Mouse (Mus musculus): ENCODE measurements at regions not wholly inside any gene's neighbourhood (a gene's known extent, or its start where the extent isn't known, plus 50 kb on each side); places are given as distances from the start of the nearest gene placed in this dataset.

GRCm38 (mm10) chr6:117510026-117510425, 331.0 kb upstream of the Zfp637 start:
- H3K27ac ChIP-seq, result no peak overlapping the region
- H3K9ac ChIP-seq (ENCODE audit: low read depth, low read length), result no peak overlapping the region
- H3K4me1 ChIP-seq (replicated peaks; ENCODE audit: insufficient read depth, low read length), result peaks cover 18% of the 10 kb centered on the region
- TF ChIP-seq CTCF (IDR thresholded peaks at IDR 0.05; ENCODE audit: low read depth), result no peak
- WGBS, result 76% methylated on average over 4 of the region's 4 CpGs
- DNase-seq (ENCODE audit: low spot score) (no peak), ATAC-seq (replicated peaks; ENCODE audit: low FRiP score, low read depth) (no peak)
- no peak overlapping the region for H3K4me3 ChIP-seq (replicated peaks; ENCODE audit: low read depth, low read length)
- H3K36me3 ChIP-seq (ENCODE audit: insufficient read depth, low read length), result no peaks in the 10 kb centered on the region
- H3K9me3 ChIP-seq (replicated peaks; ENCODE audit: low read length), result no peaks in the 10 kb centered on the region
- no peak overlapping the region for H3K4me2 ChIP-seq (ENCODE audit: low read length)
- H3K27me3 ChIP-seq (ENCODE audit: insufficient read depth, low read length), result 0 out of 2 replicates have a peak, but pooled peaks cover 3% of the 10 kb centered on the region

DNA sequence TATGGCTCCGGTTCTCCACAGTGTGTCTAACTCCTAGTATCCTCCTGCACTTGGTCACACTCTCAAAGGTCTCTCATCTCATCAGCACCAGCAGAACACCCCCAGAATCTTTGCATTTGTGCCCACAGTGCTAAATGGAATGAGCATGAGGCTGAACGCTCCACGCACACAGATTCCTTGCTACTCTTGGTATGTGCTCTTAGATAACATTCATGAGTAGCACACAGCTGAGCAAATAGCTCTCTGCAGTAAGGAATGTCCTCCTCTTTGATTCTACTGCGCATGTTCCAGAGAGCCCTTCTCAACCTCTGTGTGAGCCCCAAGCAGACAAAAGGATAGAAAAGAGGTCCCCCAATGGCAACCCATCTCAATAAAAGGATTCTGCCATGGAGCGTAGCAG, 326.1 kb upstream of the Zfp637 start:
- no peak for TF ChIP-seq CTCF (IDR thresholded peaks at IDR 0.05; ENCODE audit: low read depth)
- Histone ChIP-seq H3K27ac (no peak overlapping the region), H3K4me3 (replicated peaks; ENCODE audit: low read depth, low read length) (no peak overlapping the region)

GRCm38 (mm10) chr6:117516906-117517305, 324.1 kb upstream of the Zfp637 start:
- no peaks in the 10 kb centered on the region for H3K9me3 ChIP-seq (replicated peaks; ENCODE audit: low read length)
- DNase-seq (ENCODE audit: low spot score) (no peak), ATAC-seq (replicated peaks; ENCODE audit: low FRiP score, low read depth) (no peak)
- H3K4me2 ChIP-seq (ENCODE audit: low read length), result no peak overlapping the region
- no peak overlapping the region for H3K9ac ChIP-seq (ENCODE audit: low read depth, low read length)
- H3K27me3 ChIP-seq (ENCODE audit: insufficient read depth, low read length), result no peaks in the 10 kb centered on the region
- no peak overlapping the region for H3K4me3 ChIP-seq (replicated peaks; ENCODE audit: low read depth, low read length)
- H3K4me1 ChIP-seq (replicated peaks; ENCODE audit: insufficient read depth, low read length), result no peaks in the 10 kb centered on the region
- no peak for TF ChIP-seq CTCF (IDR thresholded peaks at IDR 0.05; ENCODE audit: low read depth)
- no peak overlapping the region for H3K27ac ChIP-seq
- 40% methylated on average over 7 of the region's 7 CpGs for WGBS
- H3K36me3 ChIP-seq (ENCODE audit: insufficient read depth, low read length), result no peaks in the 10 kb centered on the region

More for the DNA sequence above, 326.1 kb upstream of the Zfp637 start:
- Histone ChIP-seq H3K36me3 (ENCODE audit: insufficient read depth, low read length) (no peaks in the 10 kb centered on the region), H3K9ac (ENCODE audit: low read depth, low read length) (no peak overlapping the region), H3K27me3 (ENCODE audit: insufficient read depth, low read length) (no peaks in the 10 kb centered on the region), H3K9me3 (replicated peaks; ENCODE audit: low read length) (no peaks in the 10 kb centered on the region), H3K4me2 (ENCODE audit: low read length) (no peak overlapping the region), H3K4me1 (replicated peaks; ENCODE audit: insufficient read depth, low read length) (no peaks in the 10 kb centered on the region)
- peak; percentile 54 for DNase-seq (ENCODE audit: low spot score)
- WGBS, result 89% methylated on average over 5 of the region's 5 CpGs
- ATAC-seq (replicated peaks; ENCODE audit: low FRiP score, low read depth), result no peak

- DNase-seq (ENCODE audit: low spot score) (peak; percentile 64), ATAC-seq (replicated peaks; ENCODE audit: low FRiP score, low read depth) (no peak)
- Histone ChIP-seq H3K4me1 (replicated peaks; ENCODE audit: insufficient read depth, low read length) (no peaks in the 10 kb centered on the region), H3K27ac (no peak overlapping the region), H3K27me3 (ENCODE audit: insufficient read depth, low read length) (no peaks in the 10 kb centered on the region), H3K36me3 (ENCODE audit: insufficient read depth, low read length) (no peaks in the 10 kb centered on the region), H3K4me3 (replicated peaks; ENCODE audit: low read depth, low read length) (no peak overlapping the region), H3K9me3 (replicated peaks; ENCODE audit: low read length) (no peaks in the 10 kb centered on the region), H3K9ac (ENCODE audit: low read depth, low read length) (no peak overlapping the region), H3K4me2 (ENCODE audit: low read length) (no peak overlapping the region)
- no peak for TF ChIP-seq CTCF (IDR thresholded peaks at IDR 0.05; ENCODE audit: low read depth)
- 24% methylated on average over 3 of the region's 3 CpGs for WGBS
These were observed 322.0 kb upstream of the Zfp637 start for GRCm38 (mm10) chr6:117518939-117519338.

DNA sequence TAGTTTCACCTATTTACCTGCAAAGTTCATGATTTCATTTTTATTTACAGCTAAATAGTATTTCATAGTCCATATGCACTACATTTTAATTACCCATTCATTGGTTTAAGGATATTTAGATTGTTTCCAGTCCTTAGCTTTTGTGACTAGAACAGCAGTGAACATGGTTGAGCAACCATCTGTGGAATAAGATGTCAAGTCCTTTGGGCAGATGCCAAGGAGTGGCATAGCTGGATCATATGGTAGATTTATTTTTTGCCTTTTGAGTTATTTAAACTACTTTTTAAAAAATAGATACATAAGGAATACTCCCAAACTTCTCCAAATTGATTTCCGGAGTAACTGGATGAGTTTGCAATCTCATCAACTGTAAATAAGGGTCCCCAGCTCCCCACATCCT, 321.5 kb upstream of the Zfp637 start:
- Histone ChIP-seq H3K27ac (no peak overlapping the region), H3K9me3 (replicated peaks; ENCODE audit: low read length) (no peaks in the 10 kb centered on the region), H3K9ac (ENCODE audit: low read depth, low read length) (no peak overlapping the region), H3K4me2 (ENCODE audit: low read length) (no peak overlapping the region), H3K4me3 (replicated peaks; ENCODE audit: low read depth, low read length) (no peak overlapping the region), H3K4me1 (replicated peaks; ENCODE audit: insufficient read depth, low read length) (no peaks in the 10 kb centered on the region), H3K27me3 (ENCODE audit: insufficient read depth, low read length) (no peaks in the 10 kb centered on the region), H3K36me3 (ENCODE audit: insufficient read depth, low read length) (no peaks in the 10 kb centered on the region)
- 67% methylated on average over 1 of the region's 1 CpGs for WGBS
- DNase-seq (ENCODE audit: low spot score) (no peak), ATAC-seq (replicated peaks; ENCODE audit: low FRiP score, low read depth) (no peak)
- TF ChIP-seq CTCF (IDR thresholded peaks at IDR 0.05; ENCODE audit: low read depth), result no peak

DNA sequence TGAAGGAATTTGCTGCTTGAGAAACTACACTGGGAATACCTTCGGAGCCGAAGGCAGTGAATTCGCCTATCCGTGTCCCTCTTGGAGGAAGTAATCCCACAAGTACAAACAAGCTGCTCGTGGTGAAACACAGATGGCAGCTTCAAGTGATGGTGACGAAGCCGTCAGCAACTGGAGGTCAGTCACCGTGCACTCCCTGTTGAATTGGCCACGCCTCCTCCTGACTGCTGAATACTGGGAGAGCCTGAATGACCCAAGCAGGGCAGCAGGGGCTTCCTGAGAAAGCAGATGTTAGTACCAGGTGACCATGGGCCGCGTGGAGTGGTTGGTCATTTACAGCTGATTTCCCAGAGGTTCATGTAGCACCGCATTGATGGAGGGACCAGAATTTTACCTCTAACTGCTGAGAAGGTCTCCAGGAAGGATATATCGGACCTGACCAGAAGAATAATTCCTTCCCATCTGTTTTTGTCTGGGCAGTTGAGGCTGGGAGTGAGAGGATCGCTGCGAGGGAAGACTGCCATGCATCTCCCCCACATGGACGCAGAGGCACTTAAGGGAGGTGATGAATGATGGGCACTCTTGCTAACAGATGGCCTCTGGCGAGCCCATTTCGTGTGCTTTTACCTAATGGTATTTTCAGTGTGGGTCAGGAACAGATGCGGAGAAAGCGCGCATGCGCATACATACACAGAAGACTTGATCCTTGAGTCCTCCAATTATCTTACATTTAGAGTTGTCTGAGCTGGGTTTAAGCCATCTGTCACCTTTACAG, 314.6 kb upstream of the Zfp637 start:
- Histone ChIP-seq H3K27ac (no peak overlapping the region), H3K9ac (ENCODE audit: low read depth, low read length) (no peak overlapping the region), H3K4me1 (replicated peaks; ENCODE audit: insufficient read depth, low read length) (no peaks in the 10 kb centered on the region), H3K4me2 (ENCODE audit: low read length) (0 out of 2 replicates have a peak overlapping the region, but pooled peaks have one; percentile 2), H3K9me3 (replicated peaks; ENCODE audit: low read length) (no peaks in the 10 kb centered on the region), H3K36me3 (ENCODE audit: insufficient read depth, low read length) (no peaks in the 10 kb centered on the region), H3K4me3 (replicated peaks; ENCODE audit: low read depth, low read length) (no peak overlapping the region), H3K27me3 (ENCODE audit: insufficient read depth, low read length) (no peaks in the 10 kb centered on the region)
- TF ChIP-seq CTCF (IDR thresholded peaks at IDR 0.05; ENCODE audit: low read depth), result no peak
- ATAC-seq (replicated peaks; ENCODE audit: low FRiP score, low read depth) (peak; percentile 52; the same call in 1 of the 2 replicates), DNase-seq (ENCODE audit: low spot score) (no peak)
- 35% methylated on average over 22 of the region's 22 CpGs for WGBS
